Mouse (Mus musculus) megakaryocyte-erythroid progenitor cell, adult 5-6 weeks (primary cell): ENCODE measurements around the gene Lce1e. TPM values are rescaled to one million over a fixed set of nuclear protein-coding genes. Genes with fewer than 3 reads are reported as not detected.
A peak's percentile ranks its signal among the peaks of the same experiment; 100 is the strongest.

ENCODE experiments used
- ATAC-seq: replicated peaks from 2 replicates; pipeline ENCODE4 v1.8.0; 2016; ENCODE audit warnings: mild to moderate bottlenecking, inconsistent platforms; ENCODE audit not compliant: severe bottlenecking, poor library complexity, low FRiP score, low TSS enrichment
- total RNA-seq, 2 experiments: library from RNA; stranded (forward) in 1 of 2; stranded (reverse) in 1 of 2; fragments of 200-1000, 215-1000 nt in 1 of 2; fragments of >200 nt in 1 of 2; fragmentation: Nextera tagmentation in 1 of 2; gene quantifications; 2 replicates each; pipeline ENCODE4 v1.2.3; 2014 to 2017

The Lce1e gene
- not detected in 2 replicates for total RNA-seq (2014; fragmentation: Nextera tagmentation)
- total RNA-seq (2017): not detected in 2 replicates

DNA sequence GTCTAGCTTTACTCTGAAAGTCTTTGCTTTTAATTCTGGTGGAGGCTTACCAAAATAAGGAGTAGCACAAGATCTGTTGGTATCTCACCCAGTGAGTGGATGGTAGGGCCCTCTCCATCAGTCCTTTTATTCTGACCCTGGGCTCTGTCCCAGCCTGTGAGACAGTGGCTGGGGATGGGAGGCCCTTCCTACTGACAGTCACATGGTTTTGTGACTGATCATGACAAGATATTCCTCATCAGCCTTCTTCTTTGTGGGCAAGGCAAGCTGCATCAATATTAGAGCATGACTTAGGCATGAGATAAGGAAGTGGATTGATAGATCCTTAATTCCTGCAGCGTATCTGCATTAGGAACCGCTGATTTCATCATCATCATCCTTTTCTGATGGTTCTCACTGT lies at the start of gene Lce1e:
Gene Lce1e, minus strand, starts transcription at position 101 of the 400 bp plus-strand sequence.
- no peak for ATAC-seq

DNA sequence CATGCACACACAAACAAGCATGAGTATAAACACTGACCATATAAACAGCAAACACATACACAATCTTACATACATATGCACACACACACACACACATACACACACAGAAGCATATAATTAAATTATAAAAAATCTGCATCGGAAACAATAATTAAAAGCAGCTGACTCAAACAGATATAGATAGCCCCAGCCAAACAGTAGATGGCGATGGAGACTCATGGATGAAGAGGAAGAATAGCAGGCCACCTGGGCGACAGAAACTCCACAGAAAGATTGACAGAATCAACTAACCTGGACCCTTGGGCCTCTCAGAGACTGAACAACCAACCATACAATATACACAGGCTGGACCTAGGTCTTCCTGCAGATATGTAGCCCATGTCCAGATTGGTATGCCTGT lies 44.3 kb upstream of the Lce1e start:
- no peak for ATAC-seq

DNA sequence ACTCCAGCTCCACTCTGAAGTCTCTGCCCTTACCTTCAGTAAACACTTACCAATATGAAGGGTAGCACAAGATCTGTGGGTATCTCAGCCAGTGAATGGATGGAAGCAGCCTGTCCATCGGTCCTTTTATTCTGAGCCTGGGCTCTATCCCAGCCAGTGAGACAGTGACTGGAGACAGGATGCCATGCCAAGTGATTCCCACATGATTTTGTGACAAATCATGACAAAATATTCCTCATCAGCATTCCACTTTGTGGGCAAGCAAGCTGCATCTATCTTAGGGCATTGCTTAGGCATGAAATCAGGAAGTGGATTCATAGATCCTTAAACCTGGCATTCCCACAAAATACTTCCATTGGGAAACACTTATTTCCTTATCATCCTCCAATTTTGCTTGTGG lies 43.4 kb upstream of the Lce1e start, which contains the start of gene Lce1g:
Gene Lce1g, minus strand, starts transcription at position 101 of the 400 bp plus-strand sequence.
- no peak for ATAC-seq

DNA sequence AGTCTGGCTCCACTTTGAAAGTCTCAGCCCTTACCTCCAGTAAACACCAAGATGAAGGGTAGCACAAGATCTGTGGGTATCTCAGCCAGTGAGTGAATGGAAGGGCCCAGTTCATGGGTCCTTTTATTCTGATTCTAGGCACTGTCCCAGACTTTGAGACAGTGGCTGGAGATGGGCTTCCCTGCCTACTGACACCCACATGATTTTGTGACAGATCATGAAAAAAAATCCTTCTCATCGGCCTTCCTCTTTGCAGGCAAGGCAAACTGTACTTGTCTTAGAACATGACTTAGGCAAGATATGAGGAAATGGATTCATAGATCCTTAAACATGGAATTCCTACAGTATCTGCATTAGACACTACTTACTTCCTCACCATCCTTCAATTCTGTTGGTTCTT lies 30.1 kb upstream of the Lce1e start, which contains the start of gene Gm38119:
Gene Gm38119, minus strand, starts transcription at position 101 of the 400 bp plus-strand sequence.
- ATAC-seq: no peak

DNA sequence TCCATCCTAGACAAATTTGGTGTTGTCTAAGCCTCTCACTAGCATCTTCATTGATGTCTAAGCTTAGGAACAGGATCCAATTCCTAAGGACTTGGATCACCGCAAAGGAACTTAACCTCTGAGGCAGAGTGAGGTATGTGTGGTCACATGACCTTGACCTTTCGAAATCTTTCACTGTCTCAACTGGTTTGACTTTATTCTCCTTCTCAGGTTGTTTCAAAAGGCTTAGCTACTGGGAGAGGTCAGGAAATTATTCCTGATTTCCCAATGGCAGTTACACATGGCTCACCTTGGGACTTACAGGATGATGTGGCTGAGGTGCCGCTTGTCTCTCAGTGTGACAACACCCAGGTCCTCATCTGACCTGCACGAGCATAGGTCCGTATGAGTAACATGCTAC lies 13.8 kb upstream of the Lce1e start:
- no peak for ATAC-seq

DNA sequence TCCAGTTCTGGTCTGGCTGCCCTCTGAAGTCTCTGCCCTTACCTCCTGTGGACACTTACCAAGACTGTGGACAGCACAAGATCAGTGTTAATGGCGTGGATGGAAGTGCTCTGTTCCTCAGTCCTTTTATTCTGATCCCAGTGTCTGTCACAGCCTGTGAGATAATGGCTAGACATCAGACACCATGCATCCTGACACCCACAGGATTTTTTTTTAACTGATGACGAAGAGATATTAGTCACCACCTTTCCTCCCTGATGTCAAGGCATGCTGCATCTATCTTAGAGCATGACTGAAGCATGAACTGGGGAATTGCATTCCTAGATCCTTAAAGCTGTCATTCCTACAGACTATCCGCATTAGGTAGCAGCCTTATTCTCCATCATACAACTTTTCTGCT lies 11.4 kb upstream of the Lce1e start, which contains the start of gene Lce1f:
Gene Lce1f, minus strand, starts transcription at position 101 of the 400 bp plus-strand sequence.
- ATAC-seq: no peak

DNA sequence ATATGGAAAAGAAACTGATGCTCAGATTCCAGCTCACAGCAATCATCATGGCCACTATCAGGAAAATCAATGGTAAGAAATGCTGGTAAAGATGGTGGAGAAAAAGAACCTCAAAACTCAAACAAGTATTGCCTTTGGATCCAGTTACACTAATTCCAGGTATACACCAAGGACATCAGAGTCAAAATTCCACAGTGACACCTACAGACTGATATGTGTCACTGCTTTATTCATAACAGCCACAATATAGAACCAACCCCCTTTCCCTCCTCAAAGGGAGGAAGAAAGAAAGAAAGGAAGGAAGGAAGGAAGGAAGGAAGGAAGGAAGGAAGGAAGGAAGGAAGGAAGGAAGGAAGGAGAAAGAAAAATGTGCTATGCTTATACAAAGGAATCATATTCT lies 6.2 kb upstream of the Lce1e start:
- no peak for ATAC-seq

DNA sequence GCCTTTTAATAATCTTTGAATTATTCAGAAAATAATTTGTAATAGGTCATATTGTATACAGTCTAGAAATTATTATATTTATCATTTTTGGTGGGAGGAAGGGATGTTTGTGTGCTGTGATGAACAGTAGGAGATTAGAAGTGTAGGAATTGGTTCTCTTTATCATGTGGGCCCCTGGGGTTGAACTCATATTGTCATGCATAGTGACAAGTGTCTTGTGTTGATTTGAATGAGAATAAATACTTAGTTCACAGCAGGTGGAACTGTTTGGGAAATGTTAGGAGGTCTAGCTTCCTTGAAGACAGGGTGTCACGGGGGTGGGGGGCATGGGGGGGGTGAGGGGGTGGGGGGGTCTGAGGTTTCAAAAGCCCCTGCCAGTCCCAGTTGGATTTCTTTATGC lies 14.3 kb downstream of the Lce1e start:
- no peak for ATAC-seq

DNA sequence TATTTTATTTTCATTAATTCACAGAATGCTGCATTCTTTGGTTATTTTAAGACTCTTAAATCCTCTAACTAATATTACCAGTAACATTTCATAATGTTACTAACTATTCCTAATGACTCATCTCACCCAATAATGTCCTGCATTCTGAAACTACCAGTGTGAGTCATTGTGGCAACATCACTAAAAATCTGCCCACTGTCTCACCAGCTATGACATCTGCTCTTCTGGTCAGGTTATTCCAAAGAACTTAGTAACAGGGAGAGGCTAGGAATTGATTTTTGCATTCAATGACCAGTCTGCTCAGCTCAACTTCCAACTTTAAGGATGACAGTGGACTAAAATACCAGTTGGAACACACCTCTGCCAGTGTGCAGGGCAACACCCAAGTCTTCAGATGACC lies 17.2 kb downstream of the Lce1e start:
- no peak for ATAC-seq

DNA sequence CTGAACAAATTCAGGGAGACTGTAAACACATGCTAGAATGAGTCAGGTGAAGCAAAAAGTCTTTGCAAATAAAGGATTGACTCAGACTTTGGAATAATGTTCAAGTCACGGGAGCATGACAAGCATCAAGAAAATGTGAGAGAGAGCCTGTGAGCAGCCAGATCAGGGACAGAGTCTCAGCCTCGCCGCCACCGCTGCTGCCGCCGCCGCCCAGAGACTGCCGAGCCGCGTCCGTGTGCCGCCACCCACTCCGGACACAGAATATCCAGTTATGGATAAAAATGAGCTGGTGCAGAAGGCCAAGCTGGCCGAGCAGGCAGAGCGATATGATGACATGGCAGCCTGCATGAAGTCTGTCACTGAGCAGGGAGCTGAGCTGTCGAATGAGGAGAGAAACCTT lies 19.7 kb downstream of the Lce1e start:
- ATAC-seq: peak; percentile 63; the same call in 1 of the 2 replicates

DNA sequence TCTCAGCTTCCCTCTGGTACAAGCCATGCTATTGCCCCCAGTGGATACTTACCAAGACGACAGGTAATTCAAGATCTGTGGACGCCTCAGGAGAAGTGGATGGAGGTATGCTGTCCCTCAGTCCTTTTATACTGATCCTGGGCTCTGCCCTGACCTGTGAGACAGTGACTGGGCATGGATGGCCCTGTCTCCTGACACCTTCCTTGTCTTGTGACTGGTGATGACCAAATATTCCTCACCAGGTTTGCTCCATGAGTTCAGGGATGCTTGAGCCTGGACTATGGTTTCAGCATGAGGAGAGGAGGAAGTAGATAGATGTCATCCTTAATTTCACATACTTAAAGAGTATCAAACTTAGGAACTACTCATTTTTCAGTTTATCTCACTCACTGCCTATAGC lies 21.8 kb downstream of the Lce1e start, which contains the start of gene Lce1d:
Gene Lce1d, minus strand, starts transcription at position 101 of the 400 bp plus-strand sequence.
- no peak for ATAC-seq

DNA sequence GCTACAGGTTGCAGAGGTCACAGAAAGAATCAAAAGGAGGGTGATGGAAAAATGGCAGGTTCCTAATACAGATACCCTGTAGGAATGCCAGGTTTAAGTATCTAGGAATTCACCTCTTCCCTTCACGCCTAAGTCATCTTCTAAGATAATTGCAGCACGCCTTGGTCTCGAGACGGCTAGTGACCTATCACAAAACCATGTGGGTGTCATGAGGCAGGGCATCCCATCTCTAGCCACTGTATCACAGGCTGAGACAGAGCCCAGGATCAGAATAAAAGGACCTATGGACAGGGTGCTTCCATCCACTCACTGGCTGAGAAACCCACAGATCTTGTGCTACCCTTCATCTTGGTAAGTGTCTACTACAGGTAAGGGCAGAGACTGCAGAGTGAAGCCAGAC lies 29.9 kb downstream of the Lce1e start, which contains the start of gene Lce1c:
Gene Lce1c, plus strand, starts transcription at position 301 of the 400 bp plus-strand sequence.
- ATAC-seq: no peak

DNA sequence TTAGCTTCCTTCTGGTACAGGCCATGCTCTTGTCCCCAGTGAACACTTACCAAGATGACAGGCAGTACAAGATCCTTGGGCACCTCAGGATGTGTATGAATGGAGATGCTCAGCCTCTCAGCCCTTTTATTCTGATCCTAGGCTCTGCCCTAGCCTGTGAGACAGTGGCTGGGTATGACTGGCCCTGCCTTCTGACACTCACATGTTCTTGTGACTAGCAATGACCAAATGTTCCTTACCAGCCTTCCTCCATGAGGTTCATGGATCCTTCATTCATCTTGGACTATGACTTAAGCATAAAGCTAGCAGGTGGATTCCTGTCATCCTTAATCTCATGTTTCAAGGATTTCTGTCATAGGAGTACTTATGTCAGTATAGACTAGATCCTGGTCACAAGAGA lies 38.7 kb downstream of the Lce1e start, which contains the start of gene Lce1a2:
Gene Lce1a2, minus strand, starts transcription at position 101 of the 400 bp plus-strand sequence.
- ATAC-seq: no peak

Other genes with a start within 250 kb of the Lce1e start
- not detected in 2 replicates for gene Sprr1a, start 223.2 kb downstream of the Lce1e start, total RNA-seq (2014; fragmentation: Nextera tagmentation)
- gene Sprr1a, start 223.2 kb downstream of the Lce1e start, total RNA-seq (2017): not detected in 2 replicates
- gene Sprr4, start 208.6 kb downstream of the Lce1e start, total RNA-seq (2014; fragmentation: Nextera tagmentation): not detected in 2 replicates
- not detected in 2 replicates for gene Sprr4, start 208.6 kb downstream of the Lce1e start, total RNA-seq (2017)
- not detected in 2 replicates for gene 2310046K23Rik, start 174.6 kb downstream of the Lce1e start, total RNA-seq (2014; fragmentation: Nextera tagmentation)
- gene 2310046K23Rik, start 174.6 kb downstream of the Lce1e start, total RNA-seq (2017): not detected in 2 replicates
- not detected in 2 replicates for gene Ivl, start 135.3 kb downstream of the Lce1e start, total RNA-seq (2014; fragmentation: Nextera tagmentation)
- gene Ivl, start 135.3 kb downstream of the Lce1e start, total RNA-seq (2017): not detected in 2 replicates
- not detected in 2 replicates for gene Smcp, start 120.1 kb downstream of the Lce1e start, total RNA-seq (2014; fragmentation: Nextera tagmentation)
- gene Smcp, start 120.1 kb downstream of the Lce1e start, total RNA-seq (2017): not detected in 2 replicates
- gene 2210017I01Rik, start 101.6 kb downstream of the Lce1e start, total RNA-seq (2014; fragmentation: Nextera tagmentation): not detected in 2 replicates
- not detected in 2 replicates for gene 2210017I01Rik, start 101.6 kb downstream of the Lce1e start, total RNA-seq (2017)
- gene Lce6a, start 87.4 kb downstream of the Lce1e start, total RNA-seq (2014; fragmentation: Nextera tagmentation): not detected in 2 replicates
- gene Lce6a, start 87.4 kb downstream of the Lce1e start, total RNA-seq (2017): not detected in 2 replicates
- gene Lce1a1, start 60.8 kb downstream of the Lce1e start, total RNA-seq (2014; fragmentation: Nextera tagmentation): not detected in 2 replicates
- gene Lce1a1, start 60.8 kb downstream of the Lce1e start, total RNA-seq (2017): not detected in 2 replicates
- not detected in 2 replicates for gene Lce1b, start 52.1 kb downstream of the Lce1e start, total RNA-seq (2014; fragmentation: Nextera tagmentation)
- not detected in 2 replicates for gene Lce1b, start 52.1 kb downstream of the Lce1e start, total RNA-seq (2017)
- not detected in 2 replicates for gene Lce1a2, start 38.8 kb downstream of the Lce1e start, total RNA-seq (2014; fragmentation: Nextera tagmentation)
- not detected in 2 replicates for gene Lce1a2, start 38.8 kb downstream of the Lce1e start, total RNA-seq (2017)
- gene Lce1c, start 29.8 kb downstream of the Lce1e start, total RNA-seq (2014; fragmentation: Nextera tagmentation): not detected in 2 replicates
- not detected in 2 replicates for gene Lce1c, start 29.8 kb downstream of the Lce1e start, total RNA-seq (2017)
- gene Lce1d, start 21.9 kb downstream of the Lce1e start, total RNA-seq (2014; fragmentation: Nextera tagmentation): not detected in 2 replicates
- not detected in 2 replicates for gene Lce1d, start 21.9 kb downstream of the Lce1e start, total RNA-seq (2017)
- gene Lce1f, start 11.3 kb upstream of the Lce1e start, total RNA-seq (2014; fragmentation: Nextera tagmentation): not detected in 2 replicates
- gene Lce1f, start 11.3 kb upstream of the Lce1e start, total RNA-seq (2017): not detected in 2 replicates
- not detected in 2 replicates for gene Gm38119, start 30.0 kb upstream of the Lce1e start, total RNA-seq (2014; fragmentation: Nextera tagmentation)
- not detected in 2 replicates for gene Gm38119, start 30.0 kb upstream of the Lce1e start, total RNA-seq (2017)
- gene Lce1g, start 43.3 kb upstream of the Lce1e start, total RNA-seq (2014; fragmentation: Nextera tagmentation): not detected in 2 replicates
- not detected in 2 replicates for gene Lce1g, start 43.3 kb upstream of the Lce1e start, total RNA-seq (2017)
- not detected in 2 replicates for gene Lce1h, start 56.0 kb upstream of the Lce1e start, total RNA-seq (2014; fragmentation: Nextera tagmentation)
- gene Lce1h, start 56.0 kb upstream of the Lce1e start, total RNA-seq (2017): not detected in 2 replicates
- gene Lce1i, start 69.8 kb upstream of the Lce1e start, total RNA-seq (2014; fragmentation: Nextera tagmentation): not detected in 2 replicates
- gene Lce1i, start 69.8 kb upstream of the Lce1e start, total RNA-seq (2017): not detected in 2 replicates
- gene Lce1j, start 81.4 kb upstream of the Lce1e start, total RNA-seq (2014; fragmentation: Nextera tagmentation): not detected in 2 replicates
- gene Lce1j, start 81.4 kb upstream of the Lce1e start, total RNA-seq (2017): not detected in 2 replicates
- gene Lce1k, start 98.8 kb upstream of the Lce1e start, total RNA-seq (2014; fragmentation: Nextera tagmentation): not detected in 2 replicates
- not detected in 2 replicates for gene Lce1k, start 98.8 kb upstream of the Lce1e start, total RNA-seq (2017)
- gene Kprp, start 118.2 kb upstream of the Lce1e start, total RNA-seq (2014; fragmentation: Nextera tagmentation): not detected in 2 replicates
- not detected in 2 replicates for gene Kprp, start 118.2 kb upstream of the Lce1e start, total RNA-seq (2017)
- not detected in 2 replicates for gene Lce1l, start 142.2 kb upstream of the Lce1e start, total RNA-seq (2014; fragmentation: Nextera tagmentation)
- not detected in 2 replicates for gene Lce1l, start 142.2 kb upstream of the Lce1e start, total RNA-seq (2017)
- gene 2310050C09Rik, start 161.1 kb upstream of the Lce1e start, total RNA-seq (2014; fragmentation: Nextera tagmentation): not detected in 2 replicates
- not detected in 2 replicates for gene 2310050C09Rik, start 161.1 kb upstream of the Lce1e start, total RNA-seq (2017)
- gene Lce3a, start 217.2 kb upstream of the Lce1e start, total RNA-seq (2014; fragmentation: Nextera tagmentation): not detected in 2 replicates
- not detected in 2 replicates for gene Lce3a, start 217.2 kb upstream of the Lce1e start, total RNA-seq (2017)
- gene Lce3b, start 223.9 kb upstream of the Lce1e start, total RNA-seq (2014; fragmentation: Nextera tagmentation): not detected in 2 replicates
- not detected in 2 replicates for gene Lce3b, start 223.9 kb upstream of the Lce1e start, total RNA-seq (2017)
- not detected in 2 replicates for gene Lce3c, start 235.4 kb upstream of the Lce1e start, total RNA-seq (2014; fragmentation: Nextera tagmentation)
- not detected in 2 replicates for gene Lce3c, start 235.4 kb upstream of the Lce1e start, total RNA-seq (2017)
- not detected in 2 replicates for gene Lce3d, start 248.3 kb upstream of the Lce1e start, total RNA-seq (2014; fragmentation: Nextera tagmentation)
- not detected in 2 replicates for gene Lce3d, start 248.3 kb upstream of the Lce1e start, total RNA-seq (2017)